Mouse (Mus musculus): Measurements from ENCODE around the gene Disc1.

The Disc1 gene

DNA sequence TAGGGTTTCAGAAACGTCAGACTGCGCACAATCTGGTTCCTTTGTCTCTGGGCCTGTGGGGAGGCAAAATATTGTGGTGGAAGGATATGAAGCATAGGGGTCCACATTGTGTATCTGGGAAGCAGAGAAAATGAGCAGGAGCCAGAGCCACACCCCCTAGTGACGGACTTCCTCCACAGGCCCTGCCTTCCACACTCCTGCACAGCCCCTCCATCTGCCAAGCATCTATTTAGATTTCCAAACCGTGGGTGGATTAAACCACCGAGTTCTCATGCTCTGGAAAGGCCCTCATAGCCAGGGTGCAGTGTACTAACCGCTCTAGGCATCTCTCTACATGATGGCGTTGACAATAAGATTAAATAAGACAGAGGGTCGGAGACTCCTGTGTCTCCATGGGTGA, 124.0 kb downstream of the Disc1 start:
- DNase-seq (ENCODE audit: low spot score): no peak

DNA sequence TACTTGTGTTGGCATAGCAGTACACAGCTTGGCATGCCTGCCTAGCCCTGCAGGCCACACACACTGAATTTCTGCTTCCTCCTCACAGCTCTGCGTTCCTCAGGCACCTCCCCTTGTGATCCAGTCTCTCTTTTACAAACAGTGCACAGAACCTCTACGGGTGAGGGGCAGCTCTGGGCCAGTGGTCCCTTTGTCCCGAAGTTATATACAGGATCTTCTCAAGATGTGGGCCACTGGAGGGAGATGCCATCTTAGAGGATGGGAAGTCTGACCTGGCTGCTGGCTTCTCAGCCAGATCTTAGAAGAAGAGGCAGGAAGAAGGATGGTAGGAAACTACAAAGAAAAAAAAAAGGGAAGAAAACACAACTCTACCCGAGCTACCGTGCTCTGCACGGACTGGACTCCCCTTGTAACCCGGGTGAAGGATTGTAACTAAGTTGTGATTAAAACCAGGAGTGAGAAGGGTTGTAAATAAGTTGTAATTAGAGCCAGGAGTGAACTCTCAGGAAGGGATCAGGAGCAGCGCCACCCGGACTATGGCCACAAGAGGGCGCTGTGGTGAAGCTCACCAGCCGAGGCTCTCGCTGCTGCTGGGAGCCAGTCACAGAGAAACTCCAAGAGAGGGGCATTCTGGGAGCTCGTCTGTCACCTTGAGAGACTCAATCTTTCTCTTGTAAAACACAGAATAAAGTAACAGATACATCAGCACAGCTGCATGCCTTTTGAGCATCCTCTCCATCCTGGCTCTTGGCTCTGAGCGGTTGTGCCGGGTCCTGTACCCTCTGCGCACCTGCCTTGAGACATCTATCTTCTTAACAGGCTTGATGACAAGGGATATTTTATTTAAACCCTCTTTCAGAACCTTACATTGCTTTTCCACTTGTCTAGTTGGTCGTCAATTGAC, 129.8 kb downstream of the Disc1 start:
- peak; percentile 82 for DNase-seq (ENCODE audit: low spot score)

DNA sequence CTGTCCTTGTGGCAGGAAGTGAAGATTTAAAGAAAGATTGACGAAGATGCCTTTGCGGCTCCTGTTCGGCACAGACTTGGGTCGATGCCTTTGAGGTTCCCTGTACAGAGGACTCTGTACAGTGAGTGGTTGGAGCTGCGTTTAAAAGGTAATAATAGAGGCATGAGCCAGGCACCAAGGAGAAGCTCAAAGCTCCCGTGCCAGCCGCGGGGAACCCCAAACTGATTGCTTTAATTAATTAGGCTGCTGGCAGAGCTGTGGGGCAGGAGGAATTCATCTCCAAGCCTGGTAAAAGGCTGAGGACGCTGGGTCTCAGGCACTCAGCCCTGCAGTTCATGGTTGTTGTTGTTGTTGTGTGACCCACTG, 130.4 kb downstream of the Disc1 start:
- DNase-seq (ENCODE audit: low spot score): no peak

DNA sequence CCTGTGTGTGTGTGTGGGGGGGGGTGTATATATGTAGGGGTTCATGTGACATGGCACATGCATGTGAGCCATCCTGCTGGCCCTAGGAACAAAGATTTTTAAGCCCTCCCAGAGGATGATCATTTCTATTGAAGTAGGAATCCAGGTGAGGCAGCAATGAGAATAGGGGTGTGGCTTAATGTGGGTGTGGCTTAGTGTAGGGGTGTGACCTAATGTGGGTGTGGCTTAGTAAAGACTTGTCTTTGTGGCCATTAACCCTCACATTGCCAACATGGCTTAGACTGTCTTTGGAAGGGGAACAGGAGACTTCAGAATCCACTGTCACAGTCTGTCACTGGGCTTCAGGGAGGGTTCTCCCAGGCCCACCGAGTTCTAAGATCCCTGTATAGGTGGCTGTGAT, 130.9 kb downstream of the Disc1 start:
- no peak for DNase-seq (ENCODE audit: low spot score)

DNA sequence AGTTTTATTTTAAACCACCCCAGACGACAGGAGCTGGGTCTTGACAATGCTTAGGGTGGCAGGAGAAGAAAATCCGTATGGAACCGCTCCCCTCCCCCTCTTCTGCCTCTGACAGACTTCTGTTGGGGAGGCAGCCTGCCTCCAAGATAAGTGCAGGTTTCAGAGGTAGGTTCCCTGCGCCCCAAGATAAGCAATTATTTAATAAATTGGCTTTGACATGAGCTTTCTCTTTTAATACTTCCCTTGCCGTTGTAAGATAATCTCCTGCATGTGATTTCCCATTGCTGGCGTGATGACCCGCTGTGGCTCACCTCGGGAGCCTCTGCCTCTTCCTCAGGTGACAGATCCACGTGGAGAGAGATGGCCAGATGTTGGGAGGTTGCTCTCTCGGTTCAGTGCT, 133.0 kb downstream of the Disc1 start:
- DNase-seq (ENCODE audit: low spot score): no peak

DNA sequence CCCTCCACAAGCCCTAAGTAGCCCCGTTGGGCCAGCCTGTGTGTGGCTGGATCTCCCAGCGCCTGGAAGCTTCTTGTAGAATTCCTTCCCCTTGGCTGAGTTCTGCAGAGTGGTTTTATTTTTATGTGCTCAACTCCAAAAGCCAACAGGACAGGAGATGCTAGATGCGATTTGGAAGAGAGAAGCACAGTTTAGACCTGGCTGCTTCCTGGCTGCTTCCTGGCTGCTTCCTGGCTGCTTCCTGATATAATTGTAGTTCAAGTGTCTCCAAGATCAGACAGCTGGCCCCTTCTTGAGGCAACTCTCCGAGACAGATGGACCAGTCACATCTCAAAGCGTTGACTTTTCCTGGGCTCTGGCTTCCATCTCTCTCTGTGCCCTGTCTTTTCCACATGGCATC, 139.7 kb downstream of the Disc1 start:
- DNase-seq (ENCODE audit: low spot score): no peak

GRCm38 (mm10) chr8:125195121-125195520, 141.1 kb downstream of the Disc1 start:
- DNase-seq (ENCODE audit: low spot score): peak; percentile 54

- DNase-seq (ENCODE audit: low spot score): no peak
Observed at GRCm38 (mm10) chr8:125196573-125197094, 142.6 kb downstream of the Disc1 start.

GRCm38 (mm10) chr8:125197341-125198002, 143.5 kb downstream of the Disc1 start:
- no peak for DNase-seq (ENCODE audit: low spot score)

DNA sequence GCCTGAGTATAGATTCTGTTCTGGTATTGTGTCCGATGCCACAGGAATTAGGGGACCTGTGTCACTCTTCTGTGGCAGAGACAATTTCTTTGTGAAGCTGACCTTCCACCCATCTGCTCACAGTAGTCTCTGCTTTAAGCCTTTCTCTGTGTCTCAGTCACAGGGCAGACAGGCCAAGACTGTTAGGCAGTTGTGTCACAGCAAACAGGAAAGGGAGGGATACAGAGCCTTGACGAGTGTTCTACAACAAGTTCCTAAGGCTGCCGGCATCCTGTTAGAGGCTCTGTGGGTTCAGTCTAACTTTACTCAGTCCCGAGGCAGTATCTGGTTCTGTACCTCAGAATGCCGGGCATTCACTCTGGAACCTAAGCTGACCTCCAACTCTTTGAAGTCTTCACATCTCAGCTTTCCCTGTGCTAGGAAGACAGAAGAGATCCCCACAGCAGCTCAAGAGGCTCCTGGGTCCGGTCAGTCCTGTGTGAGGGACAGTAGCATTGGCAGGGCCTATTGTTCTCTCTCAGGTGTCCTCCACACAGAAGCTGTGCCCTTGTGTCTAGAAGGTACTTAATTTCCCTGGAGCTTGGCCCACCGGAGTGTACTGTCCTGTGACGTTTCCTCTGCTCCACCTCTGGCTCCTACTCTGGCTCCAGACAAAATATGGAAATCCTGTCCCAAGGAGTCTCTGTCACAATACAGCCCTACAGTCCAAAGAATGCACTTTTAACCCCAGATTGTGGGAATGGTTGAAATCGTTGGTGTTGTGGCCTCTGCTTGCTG, 144.6 kb downstream of the Disc1 start:
- peak; percentile 36 for DNase-seq (ENCODE audit: low spot score)

- DNase-seq (ENCODE audit: low spot score): no peak
Observed at GRCm38 (mm10) chr8:125199197-125199939, 145.4 kb downstream of the Disc1 start.

DNA sequence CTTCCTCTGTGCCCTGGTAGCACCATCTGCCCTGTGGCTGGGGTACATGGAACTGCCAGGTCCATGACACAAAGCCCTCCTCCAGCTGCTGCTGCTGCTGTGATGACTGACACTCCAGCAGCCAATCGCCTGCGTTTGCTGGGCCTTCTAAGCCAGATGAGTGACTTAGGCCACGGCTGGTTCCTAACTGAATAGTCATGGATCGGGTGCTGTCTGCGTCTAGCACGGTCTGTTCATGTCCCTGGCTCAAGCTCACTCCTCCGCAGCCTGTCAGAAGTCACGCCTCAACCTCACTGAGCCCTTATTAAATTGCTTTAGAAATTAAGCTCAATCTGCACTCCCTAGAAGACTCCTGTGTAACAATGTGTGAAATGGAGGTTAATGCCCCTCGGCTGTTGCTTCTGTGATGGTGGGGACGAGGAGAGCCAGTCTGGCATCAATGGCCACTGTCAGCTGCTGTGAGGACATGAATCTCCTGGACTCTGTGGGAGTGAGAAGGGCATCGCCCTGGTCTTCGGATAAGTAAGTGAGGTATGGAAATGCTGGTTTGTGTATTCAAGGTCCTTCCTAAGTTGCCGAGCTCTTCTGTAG, 146.4 kb downstream of the Disc1 start:
- no peak for DNase-seq (ENCODE audit: low spot score)

DNA sequence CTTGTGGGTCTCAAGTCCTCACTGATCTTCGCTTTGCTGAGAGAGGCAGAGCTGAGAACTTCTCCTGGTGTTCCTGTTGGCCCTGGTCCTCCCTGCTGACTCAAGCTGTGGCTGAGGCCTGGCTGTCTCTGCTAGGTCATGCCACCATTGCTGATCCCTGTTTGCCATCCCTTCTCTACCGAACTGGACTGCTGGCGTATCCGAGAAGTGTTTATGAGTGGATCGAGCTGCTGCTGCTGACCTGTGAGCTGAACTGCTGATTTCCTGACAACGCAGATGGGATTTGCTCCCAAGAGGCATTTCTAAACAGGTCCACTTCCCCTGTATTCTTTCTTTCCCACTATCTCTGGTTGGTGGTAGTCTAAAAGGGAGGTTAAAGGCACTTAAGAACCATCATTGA, 147.7 kb downstream of the Disc1 start:
- DNase-seq (ENCODE audit: low spot score): no peak

GRCm38 (mm10) chr8:125203016-125203415, 149.0 kb downstream of the Disc1 start:
- no peak for DNase-seq (ENCODE audit: low spot score)

DNA sequence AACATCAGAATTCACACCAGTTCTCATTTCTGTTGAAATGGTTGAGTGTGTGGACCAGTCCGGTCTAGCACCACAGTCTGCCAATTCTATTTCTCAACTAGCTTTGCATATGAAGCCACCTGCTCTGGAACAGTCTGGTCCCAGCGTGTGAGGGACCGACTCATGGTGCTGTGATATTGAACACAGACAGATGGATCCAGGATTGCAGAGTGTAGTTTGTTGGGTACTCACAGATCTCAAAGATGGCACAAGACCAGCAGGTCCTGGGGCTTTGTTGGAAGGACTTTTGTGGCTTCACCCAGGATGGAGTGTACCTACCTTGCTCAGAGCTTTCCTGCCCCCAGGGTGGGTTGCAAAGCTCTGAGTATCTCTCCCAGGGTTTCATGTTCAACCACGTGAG, 151.6 kb downstream of the Disc1 start:
- DNase-seq (ENCODE audit: low spot score): no peak

- DNase-seq (ENCODE audit: low spot score): no peak
Observed at GRCm38 (mm10) chr8:125206391-125206790, 152.4 kb downstream of the Disc1 start.

- DNase-seq (ENCODE audit: low spot score): no peak
Observed at GRCm38 (mm10) chr8:125206962-125207361, 153.0 kb downstream of the Disc1 start.

DNA sequence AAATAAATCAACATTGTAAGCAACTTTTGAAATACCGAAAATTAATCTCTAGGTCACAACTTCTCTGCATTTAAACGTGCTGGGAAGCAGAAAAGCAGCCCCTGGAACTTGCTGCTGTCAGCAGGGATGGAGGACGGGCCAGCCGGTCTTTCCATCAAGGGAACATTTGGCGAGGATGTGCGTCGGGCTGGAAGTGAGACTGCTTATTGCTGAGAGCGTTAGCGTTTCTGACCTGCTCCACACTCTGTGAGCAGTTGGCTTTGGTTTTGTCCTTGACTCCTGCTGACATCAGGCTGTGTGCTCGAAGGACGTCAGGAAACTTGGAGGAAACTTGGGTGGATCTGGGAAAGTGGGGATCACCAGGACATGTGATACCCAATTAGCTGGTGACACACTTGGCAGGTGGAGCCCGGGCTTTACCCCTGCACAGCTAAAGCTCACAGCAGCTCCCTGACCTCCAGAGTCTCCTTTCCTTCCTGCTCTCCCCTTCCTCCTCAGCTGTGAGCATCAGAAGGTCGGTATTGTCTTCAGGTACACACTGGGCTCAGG, 158.7 kb downstream of the Disc1 start:
- DNase-seq (ENCODE audit: low spot score): no peak

DNA sequence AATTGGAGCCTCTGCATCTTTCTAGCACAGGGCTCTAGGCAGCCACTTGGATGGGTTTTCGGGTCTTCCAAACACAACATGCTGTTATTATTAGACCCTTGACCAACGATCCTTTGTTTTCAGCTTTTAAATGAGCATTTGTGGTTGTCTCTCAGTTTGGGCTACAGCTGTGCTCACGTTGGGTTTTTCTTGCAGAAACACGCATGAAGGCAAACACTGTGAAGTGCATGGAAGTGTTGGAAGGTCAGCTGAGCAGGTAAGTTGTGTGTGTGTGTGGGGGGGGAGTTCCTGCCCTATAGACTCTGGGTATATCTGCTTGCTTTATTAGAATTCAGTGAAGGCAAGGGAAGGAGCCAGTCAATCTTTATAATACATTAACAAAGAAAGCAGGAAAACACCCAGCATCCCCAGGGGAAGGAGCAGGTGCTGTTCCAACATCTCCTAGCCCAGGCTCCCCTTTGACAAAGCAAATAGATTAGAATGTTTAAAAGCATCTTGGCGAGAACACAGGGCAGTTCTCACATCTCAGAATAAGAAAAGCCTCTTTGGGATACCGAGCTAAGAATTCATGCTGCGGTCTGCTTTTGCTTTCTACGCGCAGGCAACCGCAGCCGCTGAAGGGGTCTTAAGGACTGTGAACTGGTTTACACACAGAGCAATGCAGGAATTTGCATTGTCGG, 164.0 kb downstream of the Disc1 start:
- no peak for DNase-seq (ENCODE audit: low spot score)

DNA sequence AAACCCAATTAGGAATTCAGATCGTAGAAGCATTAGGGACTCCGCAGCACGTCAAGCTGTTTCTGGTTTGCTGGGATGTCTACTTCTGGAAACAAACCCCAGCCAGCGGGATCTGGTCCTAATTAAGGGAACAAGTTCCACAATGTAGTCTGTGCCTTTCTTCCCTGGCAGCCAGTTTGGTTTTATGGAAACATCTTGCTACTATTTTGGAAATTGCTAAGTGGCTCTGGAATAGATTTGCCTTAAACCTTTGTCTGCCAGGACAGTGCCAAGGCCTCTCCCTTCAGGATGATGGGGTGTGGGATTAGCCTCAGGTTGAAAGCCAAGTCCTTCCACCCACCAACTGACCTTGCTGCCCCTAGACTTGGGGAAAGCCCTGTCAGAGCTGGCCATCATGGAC, 164.7 kb downstream of the Disc1 start:
- DNase-seq (ENCODE audit: low spot score): peak; percentile 41

- DNase-seq (ENCODE audit: low spot score): no peak
Observed at GRCm38 (mm10) chr8:125220608-125221007, 166.6 kb downstream of the Disc1 start.
